Mouse (Mus musculus): ENCODE measurements at regions not wholly inside any gene's neighbourhood (a gene's known extent, or its start where the extent isn't known, plus 50 kb on each side); places are given as distances from the start of the nearest gene placed in this dataset.

GRCm38 (mm10) chr1:144317560-144317959, 68.5 kb upstream of the Rgs1 start:
- no peak for DNase-seq (ENCODE audit: low read depth, low spot score)

- no peak for DNase-seq (ENCODE audit: low read depth, low spot score)
These were observed 67.2 kb upstream of the Rgs1 start for GRCm38 (mm10) chr1:144316251-144316650.

- no peak for DNase-seq (ENCODE audit: low read depth, low spot score)
These were observed 65.3 kb upstream of the Rgs1 start for GRCm38 (mm10) chr1:144314382-144314781.

- no peak for DNase-seq (ENCODE audit: low read depth, low spot score)
These were observed 64.3 kb upstream of the Rgs1 start for GRCm38 (mm10) chr1:144313318-144313717.

GRCm38 (mm10) chr1:144309901-144310300, 60.9 kb upstream of the Rgs1 start:
- DNase-seq (ENCODE audit: low read depth, low spot score) = no peak

GRCm38 (mm10) chr1:144308313-144308712, 59.3 kb upstream of the Rgs1 start:
- no peak for DNase-seq (ENCODE audit: low read depth, low spot score)

- DNase-seq (ENCODE audit: low read depth, low spot score) = no peak
These were observed 58.8 kb upstream of the Rgs1 start for GRCm38 (mm10) chr1:144307854-144308285.

GRCm38 (mm10) chr1:144307017-144307853, 58.2 kb upstream of the Rgs1 start:
- no peak for DNase-seq (ENCODE audit: low read depth, low spot score)

GRCm38 (mm10) chr1:144306284-144306683, 57.2 kb upstream of the Rgs1 start:
- no peak for DNase-seq (ENCODE audit: low read depth, low spot score)

- no peak for DNase-seq (ENCODE audit: low read depth, low spot score)
These were observed 51.6 kb upstream of the Rgs1 start for GRCm38 (mm10) chr1:144300670-144301069.

All from embryo, embryonic 11.5 days (tissue).